Mouse (Mus musculus) cortical plate, adult 2 months (tissue): ENCODE results near the gene Slc48a1. TPM values are rescaled to one million over a fixed set of nuclear protein-coding genes. Genes with fewer than 3 reads are reported as not detected.

Experiments
- H3K27ac ChIP-seq: fragments of 200-500 bp; 2 replicates; pipeline ENCODE4 v1.5.1; 2012; ENCODE audit warnings: low read length, control low read depth, inconsistent platforms; ENCODE audit not compliant: insufficient read depth
- H3K4me1 ChIP-seq: fragments of 200-500 bp; 2 replicates; pipeline ENCODE4 v1.6.1; 2011; ENCODE audit warnings: low read length; ENCODE audit not compliant: control insufficient read depth, insufficient read depth
- H3K4me3 ChIP-seq: fragments of 200-500 bp; 2 replicates; pipeline ENCODE4 v1.5.1; 2011; ENCODE audit warnings: mild to moderate bottlenecking, low read length, control low read depth; ENCODE audit not compliant: insufficient read depth
- CTCF ChIP-seq: fragments of 200-500 bp; IDR thresholded peaks from 2 replicates; pipeline ENCODE4 v1.5.1; 2011; ENCODE audit warnings: mild to moderate bottlenecking, control low read depth, low read length; ENCODE audit not compliant: insufficient read depth; ENCODE audit errors: extremely low read depth
- POLR2A ChIP-seq: fragments of 200-500 bp; IDR thresholded peaks from 2 replicates; pipeline ENCODE4 v1.6.1; 2011; ENCODE audit warnings: mild to moderate bottlenecking, low read length, control low read depth; ENCODE audit not compliant: insufficient read depth; ENCODE audit errors: extremely low read depth
- polyA plus RNA-seq: library from polyadenylated mRNA; depleted of rRNA; stranded (reverse); fragments of >200 nt; gene quantifications from 2 replicates; pipeline ENCODE4 v1.2.3, GENCODE M21; 2012

The Slc48a1 gene
- polyA plus RNA-seq, 1 experiment, result 155 TPM

DNA sequence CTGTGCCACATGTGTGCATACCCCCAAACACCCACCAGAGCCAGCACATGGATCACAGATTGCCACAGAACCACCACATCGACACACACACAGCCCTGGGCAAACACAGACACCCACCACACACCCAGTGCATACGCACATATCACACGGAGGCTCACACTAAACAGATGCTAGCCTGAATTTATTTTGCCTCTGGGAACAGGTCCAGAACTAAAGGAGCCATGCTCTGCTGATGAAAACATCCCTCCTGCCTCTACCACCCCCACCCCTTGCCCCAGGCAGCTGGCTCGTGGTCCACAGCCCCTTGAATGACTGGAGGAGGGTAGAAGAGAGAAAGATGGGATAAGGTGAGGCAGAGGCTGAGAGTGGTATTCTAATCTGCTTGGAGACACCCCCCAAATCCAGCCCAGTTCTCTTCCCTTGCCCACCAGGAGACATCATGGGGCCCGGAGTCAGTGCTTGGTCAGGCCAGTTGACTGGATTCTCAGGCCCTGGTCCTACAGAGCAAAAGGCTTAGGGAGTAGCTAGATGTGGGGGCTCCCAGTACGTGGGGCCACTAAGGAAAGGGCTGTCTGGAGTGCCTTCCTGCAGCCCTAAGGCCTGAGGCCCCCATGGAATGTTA, 50.0 kb downstream of the Slc48a1 start:
- peak overlapping the region; percentile 47; the same call in 1 of the 2 replicates for H3K27ac ChIP-seq
- H3K4me3 ChIP-seq, result no peak overlapping the region; the same call in 1 of the 2 replicates
- peaks cover 16% of the 10 kb centered on the region for H3K4me1 ChIP-seq
- no peak for TF ChIP-seq POLR2A
- TF ChIP-seq CTCF, result no peak

DNA sequence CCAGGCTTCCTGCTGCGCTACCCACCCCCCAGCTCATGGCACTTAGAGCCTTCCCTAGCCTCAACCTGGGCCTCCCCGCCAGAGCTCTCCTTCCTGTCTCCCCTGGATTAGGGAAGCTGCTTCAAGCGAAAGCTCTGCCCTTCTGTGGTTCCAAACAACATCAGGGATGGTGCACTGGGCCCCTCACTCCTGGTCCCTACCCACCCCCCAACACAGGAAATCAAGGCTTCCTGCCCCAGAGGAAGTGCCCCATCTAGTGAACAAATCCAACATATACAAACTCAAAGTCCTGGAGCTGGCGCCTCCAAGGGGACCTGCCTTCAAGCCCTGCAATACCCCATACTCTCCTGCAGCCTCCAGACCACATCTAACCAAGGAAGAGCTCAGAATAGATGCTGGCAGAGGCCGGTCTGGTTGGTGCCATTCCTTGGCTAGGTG, 50.6 kb downstream of the Slc48a1 start:
- Histone ChIP-seq H3K27ac (peak overlapping the region; percentile 70), H3K4me3 (no peak overlapping the region; the same call in 1 of the 2 replicates), H3K4me1 (peaks cover 14% of the 10 kb centered on the region)

DNA sequence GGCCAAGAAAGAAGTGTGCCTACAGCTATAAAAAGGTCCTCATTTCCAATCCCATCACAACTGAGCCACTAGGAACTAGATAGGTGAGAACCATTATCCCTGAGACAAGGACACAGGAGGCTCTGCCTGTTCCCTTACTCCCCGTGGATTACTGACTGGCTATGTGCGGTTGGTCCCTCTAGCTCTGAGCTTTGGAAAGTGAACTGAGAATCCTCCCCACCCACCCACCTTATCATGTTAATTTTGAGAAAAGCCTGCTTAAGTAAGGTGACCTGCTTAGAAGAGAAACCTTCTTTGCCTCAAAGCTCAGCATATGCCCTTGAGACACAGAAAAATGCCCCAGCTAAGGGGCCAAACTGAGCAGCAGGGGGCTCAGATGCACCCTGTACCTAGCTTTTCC, 51.1 kb downstream of the Slc48a1 start:
- TF ChIP-seq CTCF (no peak), POLR2A (no peak)
- peaks cover 9% of the 10 kb centered on the region for H3K4me1 ChIP-seq
- H3K27ac ChIP-seq, result peak overlapping the region; percentile 70; the same call in 1 of the 2 replicates
- no peak overlapping the region; the same call in 1 of the 2 replicates for H3K4me3 ChIP-seq

More for the DNA sequence above, 50.6 kb downstream of the Slc48a1 start:
- TF ChIP-seq CTCF (no peak), POLR2A (no peak)

DNA sequence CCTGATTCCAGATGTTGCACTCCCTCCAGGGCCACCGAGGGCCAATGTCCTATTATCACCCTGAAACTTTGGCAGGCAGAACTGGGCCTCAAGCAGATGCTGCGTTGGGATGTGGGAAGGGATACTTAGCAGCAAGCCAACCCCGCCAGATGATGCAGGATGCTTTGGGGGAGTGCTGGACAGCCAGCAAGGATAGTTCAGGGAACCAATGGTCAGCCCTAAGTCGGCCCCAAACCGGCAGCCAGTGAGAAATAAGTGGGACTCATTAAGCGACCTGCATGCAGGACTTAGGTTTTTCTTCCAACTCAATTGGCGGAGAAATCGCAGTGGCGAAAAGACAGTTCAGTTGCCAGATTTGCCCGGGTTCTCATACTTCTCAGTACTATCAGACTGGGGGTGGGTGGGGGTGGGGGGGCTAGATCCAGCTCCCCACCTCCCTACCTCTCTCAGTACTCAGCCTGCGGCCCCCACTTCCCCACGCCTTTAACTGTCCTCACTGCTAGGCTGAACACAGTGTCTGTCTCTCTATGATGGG, 52.0 kb downstream of the Slc48a1 start:
- peak; percentile 27; the same call in 1 of the 2 replicates for TF ChIP-seq POLR2A
- TF ChIP-seq CTCF, result no peak
- Histone ChIP-seq H3K4me1 (peaks cover 8% of the 10 kb centered on the region), H3K4me3 (peak overlapping the region; percentile 72), H3K27ac (peak overlapping the region; percentile 91)

DNA sequence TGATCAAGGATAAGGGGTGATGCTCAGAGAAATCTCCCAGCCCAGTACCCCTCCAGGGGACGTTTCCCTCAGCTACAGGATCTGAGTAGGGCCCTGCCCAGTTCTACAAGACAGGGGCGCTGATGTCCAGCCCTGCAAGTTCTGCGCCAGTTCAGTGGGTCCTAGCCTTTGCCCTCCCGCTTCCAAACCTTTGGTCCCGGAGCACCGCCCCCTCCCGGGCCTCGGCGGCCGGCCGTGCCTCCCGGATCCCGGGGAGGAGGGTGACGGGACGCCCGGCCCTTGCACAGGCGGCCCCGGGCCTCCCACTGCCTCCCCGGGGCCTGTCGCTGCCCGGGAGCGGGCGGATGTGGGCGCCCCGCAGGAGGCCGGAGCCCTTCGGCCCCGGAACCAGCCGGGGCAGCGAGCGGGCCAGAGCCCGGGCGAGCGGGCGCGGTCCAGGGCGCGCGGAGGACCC, 52.5 kb downstream of the Slc48a1 start:
- TF ChIP-seq CTCF, result no peak
- TF ChIP-seq POLR2A, result no peak
- Histone ChIP-seq H3K4me3 (peak overlapping the region; percentile 72), H3K27ac (peak overlapping the region; percentile 91), H3K4me1 (peaks cover 8% of the 10 kb centered on the region; the same call in 1 of the 2 replicates)

DNA sequence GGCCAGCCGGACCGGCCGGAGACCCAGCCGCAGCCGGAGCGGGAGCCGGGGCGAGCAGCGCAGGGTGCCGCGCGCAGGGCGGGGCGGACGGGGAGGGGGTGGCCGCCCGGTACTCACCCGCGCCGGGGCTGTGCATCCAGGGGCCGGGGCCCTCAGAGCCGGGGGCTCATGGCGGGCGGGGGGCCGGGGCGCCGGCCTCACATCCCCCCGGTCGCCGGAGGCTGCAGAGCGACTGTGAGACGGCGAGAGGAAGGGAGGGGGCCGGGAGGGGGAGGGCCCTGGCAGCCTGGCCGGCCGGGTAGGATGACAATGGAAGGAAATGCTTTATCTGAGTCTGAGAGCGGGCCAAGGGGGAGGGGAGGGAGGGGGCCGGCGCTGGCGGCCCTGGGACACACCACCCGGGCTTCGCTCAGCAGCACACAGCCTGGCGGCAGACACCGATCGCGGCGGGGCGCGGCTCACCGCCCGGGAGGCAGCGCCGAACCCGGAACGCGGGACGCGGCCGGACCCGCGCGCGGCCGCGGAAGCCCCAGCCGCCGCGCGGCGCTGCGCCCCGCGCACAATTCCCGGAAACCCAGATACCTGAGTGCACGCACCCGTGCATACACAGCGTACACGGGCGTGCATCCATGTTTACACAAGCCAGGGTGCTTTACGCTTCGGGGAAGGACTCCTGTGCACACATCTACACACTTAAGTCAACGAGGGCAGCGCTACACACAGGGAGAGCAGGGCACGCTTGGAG, 53.1 kb downstream of the Slc48a1 start:
- H3K4me1 ChIP-seq, result peaks cover 8% of the 10 kb centered on the region; the same call in 1 of the 2 replicates
- TF ChIP-seq POLR2A, result peak; percentile 44; the same call in 1 of the 2 replicates
- TF ChIP-seq CTCF, result no peak

DNA sequence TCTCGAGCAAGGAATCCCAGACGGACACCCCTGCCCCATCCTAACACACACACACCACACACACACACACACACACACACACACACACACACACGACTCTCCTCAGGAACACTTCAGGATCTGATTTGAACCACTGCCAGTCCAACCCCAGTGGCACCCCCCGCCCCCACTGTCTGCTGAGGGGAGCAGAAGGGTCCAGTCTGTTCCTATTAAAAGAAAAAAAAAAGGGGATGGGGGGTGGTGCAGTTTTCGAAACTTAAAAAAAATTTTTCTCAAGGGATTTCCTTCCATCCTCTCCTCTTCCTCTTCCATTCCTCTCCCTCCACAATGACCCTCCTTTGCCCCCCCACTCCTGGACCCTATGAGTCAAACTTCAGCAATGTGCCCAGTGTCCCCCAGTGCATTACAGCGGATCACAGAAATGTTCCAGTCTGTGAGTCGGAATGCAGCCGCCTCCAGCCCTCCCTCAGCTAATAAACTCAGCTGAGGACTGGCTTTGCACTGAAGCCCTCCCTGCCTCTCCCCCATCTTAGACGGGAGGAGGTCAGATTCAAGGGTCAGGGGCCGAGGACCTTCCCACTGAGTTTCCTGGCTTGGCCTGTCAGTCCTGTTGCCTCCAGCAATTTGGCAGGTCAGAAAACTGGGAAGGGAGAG, 53.8 kb downstream of the Slc48a1 start:
- Histone ChIP-seq H3K4me1 (peaks cover 8% of the 10 kb centered on the region; the same call in 1 of the 2 replicates), H3K27ac (peak overlapping the region; percentile 75), H3K4me3 (peak overlapping the region; percentile 72)
- TF ChIP-seq POLR2A (no peak), CTCF (no peak)

More for the DNA sequence above, 53.1 kb downstream of the Slc48a1 start:
- Histone ChIP-seq H3K4me3 (peak overlapping the region; percentile 72), H3K27ac (peak overlapping the region; percentile 91)

DNA sequence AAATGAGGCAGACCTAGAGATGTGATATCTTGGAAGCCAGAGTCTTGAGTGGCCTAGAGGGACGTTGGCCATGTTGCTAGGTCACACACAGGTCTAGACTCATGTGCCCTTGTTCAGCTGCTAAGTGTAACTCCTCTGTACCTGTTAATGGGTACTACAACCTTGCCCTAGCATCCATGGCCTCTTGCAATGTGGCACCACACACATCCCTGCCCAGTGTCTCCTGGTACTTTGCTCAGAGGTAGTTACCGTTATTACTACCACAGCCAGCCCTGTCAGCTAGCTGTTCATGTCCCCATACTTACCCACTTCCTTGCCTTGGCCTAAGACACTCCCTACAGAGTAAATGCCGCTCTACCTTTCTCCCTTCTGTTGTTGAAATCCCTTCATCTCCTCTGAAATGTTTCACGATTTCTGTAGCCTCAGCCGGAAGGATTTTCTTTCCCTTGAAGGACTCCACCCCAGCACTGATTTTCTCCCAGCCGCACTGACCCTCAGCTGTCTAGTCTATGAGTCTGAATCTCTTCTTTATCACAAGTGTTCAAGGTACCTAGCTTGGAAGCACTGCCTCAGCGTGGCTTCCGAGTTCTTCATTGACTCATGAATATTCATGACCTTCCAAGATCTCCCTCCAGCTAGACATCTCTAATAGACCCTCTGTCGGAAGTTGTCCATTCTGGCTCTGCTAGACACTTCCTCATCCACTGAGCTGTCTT, 54.6 kb downstream of the Slc48a1 start:
- Histone ChIP-seq H3K4me3 (no peak overlapping the region), H3K27ac (no peak overlapping the region), H3K4me1 (peaks cover 10% of the 10 kb centered on the region)
- TF ChIP-seq POLR2A, result no peak
- no peak for TF ChIP-seq CTCF

DNA sequence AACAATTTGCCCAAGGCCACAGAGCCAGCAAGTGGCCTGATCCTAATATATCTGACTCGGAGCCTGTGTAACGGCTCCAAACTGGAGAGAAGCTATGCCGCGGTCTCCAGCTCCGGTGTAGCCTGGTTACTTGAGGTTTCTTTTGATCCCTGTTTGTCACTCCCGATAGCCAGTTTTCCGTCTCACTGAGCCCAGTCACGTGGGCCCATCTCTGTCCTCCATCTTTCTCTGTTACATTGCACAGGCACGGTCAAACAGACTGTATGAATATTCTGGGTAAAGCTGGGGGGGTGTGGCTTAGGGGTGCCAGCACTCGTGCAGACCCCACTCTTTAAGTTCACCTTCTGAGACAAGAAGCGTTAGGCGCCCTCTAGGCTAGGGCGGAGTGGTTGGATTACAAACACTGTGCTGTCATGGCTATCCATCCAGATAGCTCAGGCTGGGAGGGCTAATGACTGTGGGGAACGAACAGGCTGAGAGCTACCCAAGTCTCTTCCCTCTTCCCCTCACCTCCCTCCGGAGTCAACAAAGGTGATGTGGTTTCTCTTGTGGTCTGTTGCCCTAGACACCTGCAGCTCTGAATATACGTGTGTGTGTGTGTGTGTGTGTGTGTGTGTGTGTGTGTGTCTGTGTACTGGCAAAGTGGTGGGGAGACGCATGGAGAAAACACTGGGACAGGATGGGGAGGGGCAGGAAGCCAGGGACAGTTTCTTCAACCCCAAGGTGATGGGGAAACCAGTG, 58.0 kb downstream of the Slc48a1 start:
- H3K27ac ChIP-seq, result no peak overlapping the region
- TF ChIP-seq CTCF, result no peak
- no peak for TF ChIP-seq POLR2A
- peaks cover 2% of the 10 kb centered on the region for H3K4me1 ChIP-seq
- no peak overlapping the region for H3K4me3 ChIP-seq
